Mouse (Mus musculus) thymus, postnatal 14 days (tissue): Measurements from ENCODE around the gene Pkhd1.
"Not testable (repeated sequence)": the region's sequence is repeated elsewhere in the genome, so short reads cannot be mapped to it uniquely, and the experiment has no call there.

Experiments
- DNase-seq: peaks from one replicate; pipeline ENCODE4 v3.0.0; 2021

Gene Pkhd1

DNA sequence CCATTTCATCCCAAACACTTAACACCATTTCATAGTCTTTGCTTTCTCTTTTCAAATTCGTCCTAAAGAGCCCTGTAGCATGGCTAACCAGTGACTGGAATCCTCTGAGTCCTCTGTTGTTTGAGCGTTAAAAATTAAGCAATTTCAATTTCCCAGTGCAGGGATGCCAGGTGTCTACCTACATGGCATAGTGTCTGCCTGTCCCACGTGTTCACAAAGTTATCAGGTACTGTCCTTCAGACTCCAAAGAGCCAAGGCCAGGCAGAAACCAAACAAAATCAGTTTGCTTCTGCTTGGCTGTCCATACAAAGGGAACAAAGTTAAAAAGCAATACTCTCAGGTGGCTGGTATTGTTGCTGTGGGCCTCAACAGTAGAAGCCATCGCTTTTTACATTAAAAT is 136.0 kb downstream of the Pkhd1 start:
- DNase-seq, result no peak

DNA sequence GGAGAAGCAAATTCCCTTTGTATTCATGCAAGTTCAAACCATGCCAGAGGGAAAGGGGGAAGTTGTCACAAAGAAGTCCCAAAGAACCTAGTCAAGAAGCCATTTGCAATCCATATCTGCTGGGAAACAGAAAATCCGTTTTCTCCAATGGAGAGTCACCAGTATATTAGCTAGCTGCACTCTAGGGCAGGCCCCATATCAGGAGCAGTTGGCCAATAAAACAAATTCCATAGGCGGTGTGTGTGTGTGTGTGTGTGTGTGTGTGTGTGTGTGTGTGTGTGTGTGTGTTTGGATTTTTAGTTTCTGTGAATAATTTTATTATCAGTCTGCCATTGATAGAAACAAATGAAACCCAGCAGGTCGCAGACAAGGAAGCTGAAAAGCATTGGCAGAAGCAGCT is 139.2 kb downstream of the Pkhd1 start:
- DNase-seq, result no peak

DNA sequence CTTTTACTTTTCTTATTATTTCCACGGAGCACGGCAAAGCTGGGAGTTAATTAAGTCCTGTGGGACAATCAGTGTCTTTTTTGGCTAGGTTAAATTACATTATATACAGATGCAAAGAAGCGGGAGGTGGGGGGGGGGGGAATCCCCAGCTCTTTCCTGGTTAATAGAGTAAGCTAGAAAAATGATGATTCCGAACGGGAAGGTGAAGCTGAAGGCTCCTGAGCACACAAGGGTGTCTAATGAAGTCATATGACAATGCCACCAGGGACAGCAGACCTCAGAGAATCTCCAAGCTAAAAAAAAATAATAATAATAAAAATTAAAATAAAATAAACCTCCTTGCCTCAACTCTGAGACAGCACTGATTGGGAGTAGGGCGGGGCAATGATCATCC is 139.6 kb downstream of the Pkhd1 start:
- no peak for DNase-seq

DNA sequence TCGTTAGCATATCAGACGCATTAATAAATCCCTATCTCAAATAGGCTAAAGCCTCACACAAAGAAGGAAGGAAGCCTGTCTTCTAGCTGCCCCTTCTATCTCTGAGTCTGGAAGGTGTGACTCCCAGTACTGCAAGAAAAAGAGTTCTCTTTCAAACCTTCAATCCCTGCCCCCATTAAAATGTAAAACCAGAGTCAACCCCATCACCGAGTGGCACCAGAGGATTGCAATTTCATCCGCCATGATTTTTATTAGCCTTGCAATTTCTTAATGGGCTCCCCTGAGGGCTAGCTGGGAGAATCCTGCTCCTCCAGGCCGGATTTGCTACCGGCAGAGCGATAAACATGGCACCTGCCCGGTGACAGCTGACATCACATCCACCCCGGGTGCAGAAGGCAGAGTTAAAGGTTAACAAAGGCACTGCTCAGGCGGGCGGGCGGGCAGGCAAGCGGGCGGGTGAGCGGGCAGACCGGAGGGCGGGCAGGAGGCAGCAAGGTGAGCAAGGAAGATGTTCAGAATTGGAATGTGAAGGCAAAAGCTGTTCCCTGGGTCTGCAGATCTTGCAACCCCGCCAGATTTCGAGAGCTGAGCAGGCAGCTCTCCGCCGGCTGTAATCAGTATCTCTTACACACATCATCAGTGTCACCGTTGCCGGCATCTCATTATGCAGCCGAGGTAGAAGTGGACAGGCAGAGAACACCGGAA is 140.2 kb downstream of the Pkhd1 start:
- DNase-seq, result no peak

DNA sequence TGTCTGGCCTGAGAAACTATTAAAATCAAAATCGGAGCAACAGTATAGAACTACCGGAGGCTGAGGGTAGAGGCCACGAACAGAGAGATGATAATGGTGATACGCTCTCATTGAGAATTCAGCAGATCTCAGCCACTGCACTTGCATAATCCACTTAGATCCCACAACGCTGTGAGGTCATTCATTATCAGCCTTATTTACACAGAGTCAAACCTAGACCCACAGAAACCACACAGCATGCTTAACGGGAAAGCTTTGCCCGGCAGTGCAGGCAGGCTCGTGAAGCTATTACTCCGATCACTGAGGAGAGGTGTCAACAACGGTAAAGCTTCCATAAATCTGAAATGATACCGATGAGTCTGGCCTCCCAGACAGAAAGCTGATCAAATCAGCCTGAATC is 147.1 kb downstream of the Pkhd1 start:
- no peak for DNase-seq

DNA sequence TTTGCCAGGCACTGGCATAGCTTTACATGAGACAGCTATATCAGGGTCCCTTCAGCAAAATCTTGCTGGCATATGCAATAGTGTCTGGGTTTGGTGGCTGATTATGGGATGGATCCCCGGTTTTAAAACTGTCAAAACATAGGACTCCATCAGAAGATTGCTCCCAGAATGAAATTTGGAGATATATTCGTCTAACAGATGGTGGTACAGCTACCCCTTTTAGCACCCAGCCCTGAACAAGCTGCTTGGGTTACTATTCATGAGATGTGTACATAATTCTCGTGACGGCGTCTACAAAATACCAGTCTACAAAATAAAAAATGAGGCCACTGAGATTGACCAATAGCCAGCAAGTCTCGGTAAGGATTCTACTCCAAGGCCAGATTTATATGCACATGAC is 147.5 kb downstream of the Pkhd1 start:
- DNase-seq, result no peak

DNA sequence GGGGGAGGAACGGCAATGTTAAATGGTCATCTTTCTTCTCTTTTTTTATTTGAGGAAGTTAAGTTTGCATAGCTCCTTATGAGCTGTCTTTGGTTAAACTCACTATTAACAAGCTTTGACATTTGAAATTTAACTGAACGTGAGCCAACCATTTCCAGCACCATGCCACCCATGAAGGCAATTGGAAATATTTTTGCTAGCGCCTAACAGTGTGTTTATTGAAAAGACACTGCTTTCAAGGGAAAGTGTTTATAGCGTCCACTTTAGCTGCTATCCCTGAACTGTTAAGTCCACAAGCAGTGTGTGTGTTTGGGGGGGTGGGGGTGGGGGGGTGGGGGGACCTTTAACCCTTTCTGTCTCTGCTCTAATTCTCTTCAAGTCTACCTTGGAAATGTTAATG is 151.4 kb downstream of the Pkhd1 start:
- DNase-seq, result no peak

DNA sequence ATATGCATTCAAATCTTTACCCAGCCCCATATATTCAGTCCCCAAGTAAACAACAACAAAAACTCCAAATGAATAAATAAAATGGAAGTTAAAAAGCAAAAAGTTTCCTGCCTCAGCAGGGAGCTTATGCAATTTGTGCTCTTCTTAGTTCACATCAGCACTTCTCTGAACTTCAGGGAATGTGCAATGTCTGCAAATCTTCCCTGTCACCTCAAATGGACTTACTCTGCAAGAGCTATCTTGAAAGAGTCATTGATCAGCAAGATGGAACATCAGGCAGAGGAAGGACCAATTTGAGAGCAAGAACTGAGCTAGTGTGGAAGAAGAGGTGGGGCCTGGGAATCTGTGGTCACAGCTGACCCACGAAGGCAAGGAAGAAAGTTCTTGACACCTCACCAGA is 163.2 kb downstream of the Pkhd1 start:
- DNase-seq, result no peak

DNA sequence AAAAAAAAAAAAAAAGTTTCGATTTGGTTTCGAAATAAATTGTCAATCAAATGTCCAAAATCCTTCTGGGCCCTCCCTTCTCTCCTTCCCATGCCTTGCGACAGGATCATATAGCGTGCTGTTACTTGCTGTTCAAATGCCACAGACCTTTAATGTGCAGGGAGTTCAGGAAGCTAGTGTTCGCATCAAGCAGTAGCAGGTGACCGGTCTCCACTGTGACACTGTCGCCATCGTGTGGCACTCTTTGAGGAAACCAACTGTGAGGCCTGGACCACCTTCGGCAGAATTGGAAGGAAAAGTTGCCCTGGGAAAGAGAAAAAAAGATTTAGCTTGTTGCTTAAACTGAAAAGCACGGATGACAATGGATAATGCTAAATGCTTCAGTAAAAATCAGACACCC is 167.8 kb downstream of the Pkhd1 start:
- no peak for DNase-seq

DNA sequence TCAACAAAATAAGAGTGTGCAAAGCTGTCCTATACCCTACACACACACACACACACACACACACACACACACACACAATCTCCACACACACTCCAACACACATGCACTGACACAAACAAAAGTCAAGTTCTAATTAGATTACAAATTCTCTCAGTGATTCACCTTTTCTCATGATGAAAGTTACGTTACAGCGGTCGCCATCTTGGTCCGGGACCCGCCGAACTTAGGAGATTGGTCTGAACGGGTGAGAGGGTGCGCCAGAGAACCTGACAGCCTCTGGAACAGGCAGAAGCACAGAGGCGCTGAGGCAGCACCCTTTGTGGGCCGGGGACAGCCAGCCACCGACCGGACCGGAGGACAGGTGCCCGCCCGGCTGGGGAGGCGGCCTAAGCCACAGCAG is 185.8 kb downstream of the Pkhd1 start:
- not testable (repeated sequence) for DNase-seq

DNA sequence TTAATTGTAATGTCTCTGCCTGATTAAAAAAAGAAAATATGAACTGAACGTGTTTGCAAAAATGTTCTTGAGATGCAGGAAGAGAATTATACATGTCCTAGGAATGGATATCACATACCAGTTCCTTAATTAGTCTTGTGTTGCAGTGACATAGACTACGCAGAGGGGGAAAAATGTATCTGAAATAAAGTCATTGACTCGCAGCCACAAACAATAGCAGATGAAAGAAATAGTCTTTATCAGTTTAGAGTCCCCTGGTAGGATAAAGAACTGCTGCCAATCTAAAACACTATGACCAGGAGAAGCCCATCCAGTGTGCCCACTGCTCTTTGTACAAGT is 188.8 kb downstream of the Pkhd1 start:
- DNase-seq, result no peak

DNA sequence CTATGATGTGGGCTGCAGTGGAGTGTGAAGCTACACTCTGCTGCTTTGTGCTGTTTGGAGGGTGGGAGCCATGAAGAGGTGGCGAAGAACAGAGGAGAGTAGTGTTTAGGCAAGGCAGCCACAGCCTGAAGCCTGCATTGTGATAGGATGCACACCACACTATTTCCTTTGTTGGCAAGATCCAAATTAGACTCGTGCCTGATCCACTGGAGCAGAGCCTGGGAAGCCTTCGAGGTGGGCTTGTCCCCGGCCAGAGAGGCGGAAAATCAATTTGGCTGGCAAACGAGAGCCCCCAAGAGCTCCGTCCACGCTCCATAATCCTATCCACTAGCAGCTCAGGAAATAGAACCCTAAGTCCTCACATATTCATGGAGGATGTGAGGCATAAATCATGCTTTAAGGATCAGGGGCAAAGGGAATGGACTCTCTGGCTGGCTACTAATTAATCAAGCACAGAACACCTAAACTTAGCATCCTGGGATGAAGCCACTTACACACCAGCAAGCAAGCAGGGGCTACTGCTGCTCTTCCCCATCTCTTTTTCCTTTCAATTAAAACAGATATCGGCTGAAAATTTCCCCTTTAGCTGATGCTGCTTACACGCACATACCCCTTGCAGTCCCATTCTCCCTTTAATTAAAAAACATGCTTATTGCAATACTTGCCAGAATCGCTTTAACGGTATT is 189.4 kb downstream of the Pkhd1 start:
- no peak for DNase-seq

DNA sequence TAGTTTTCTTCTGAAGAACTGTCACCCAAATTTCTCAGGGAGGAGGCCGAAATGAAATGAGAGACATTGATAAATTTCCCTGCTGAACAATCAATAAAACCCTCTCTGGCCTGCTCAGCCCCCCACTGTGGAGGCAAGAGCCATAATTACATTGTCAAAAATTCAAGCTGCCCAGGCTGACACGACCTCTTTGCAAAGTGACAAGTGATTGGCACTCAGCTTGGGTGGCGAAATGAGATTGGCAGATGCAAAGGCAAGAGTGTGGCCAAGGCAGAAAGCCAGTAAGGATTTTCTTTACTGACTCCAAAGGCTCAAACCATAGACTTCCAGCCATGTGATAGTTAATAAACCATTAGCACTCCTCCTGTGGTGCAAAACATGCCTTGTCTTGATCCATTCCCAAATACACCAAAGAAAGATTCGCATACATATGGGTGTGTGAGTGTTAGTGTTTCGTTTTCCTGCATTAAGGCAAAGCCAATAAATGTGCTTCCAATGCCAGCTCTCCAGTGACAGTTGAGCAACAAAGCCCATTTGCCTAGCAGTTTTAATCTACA is 208.4 kb downstream of the Pkhd1 start:
- DNase-seq, result no peak

DNA sequence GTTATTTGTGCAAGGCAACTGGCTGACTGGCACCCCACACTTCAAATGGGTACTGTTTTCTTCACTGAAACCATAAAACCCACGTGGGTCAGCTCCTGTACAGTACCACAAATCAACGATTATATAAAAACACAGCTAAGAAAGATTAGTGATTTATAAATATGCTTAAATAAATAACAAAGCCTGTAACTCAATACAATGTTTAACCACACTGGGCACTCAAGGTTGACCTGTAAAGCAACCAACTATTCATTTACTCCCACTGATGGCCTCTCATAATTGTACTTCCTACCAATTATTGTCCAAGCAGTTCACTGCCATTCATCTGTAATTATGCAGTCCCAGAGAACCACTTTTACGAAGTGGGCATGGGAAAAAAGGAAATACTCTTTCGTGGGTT is 219.5 kb downstream of the Pkhd1 start:
- no peak for DNase-seq

DNA sequence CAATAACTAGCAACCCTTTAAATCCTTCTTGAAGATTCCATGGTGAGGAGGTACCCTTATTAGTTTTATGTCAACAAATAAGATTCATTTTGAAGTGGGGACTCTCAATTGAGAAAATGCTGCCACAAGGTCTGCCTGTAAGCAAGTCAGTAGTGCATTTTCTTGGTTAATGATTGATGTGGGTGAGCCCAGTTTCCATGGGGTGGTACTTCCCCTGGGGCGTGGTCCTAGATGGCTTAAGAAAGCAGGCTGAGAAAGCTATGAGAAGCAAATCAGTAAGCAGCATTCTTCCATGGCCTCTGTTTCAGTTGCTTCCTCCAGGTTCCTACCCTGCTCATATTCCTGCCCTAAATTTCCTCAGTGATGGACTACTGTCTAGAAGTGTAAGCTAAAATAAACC is 253.4 kb downstream of the Pkhd1 start:
- DNase-seq, result no peak

DNA sequence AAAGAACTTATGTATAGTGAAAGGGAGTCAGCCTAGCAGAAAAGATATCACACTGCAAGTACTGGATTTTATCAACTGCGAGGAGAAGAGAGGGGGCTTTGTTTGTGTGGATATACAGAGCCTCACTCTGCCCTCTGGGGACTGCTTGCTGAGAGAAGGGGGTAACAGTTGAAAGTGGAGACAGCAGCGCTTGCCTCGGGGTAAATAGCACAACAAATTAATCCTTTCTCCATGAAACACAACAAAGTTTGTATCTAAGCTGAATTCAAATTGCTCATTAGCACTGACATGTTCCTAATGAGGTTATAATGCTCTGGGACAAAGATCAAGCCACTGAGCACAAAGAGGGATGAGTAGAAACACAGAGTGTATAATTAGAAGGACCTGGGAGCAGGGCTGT is 273.2 kb downstream of the Pkhd1 start:
- no peak for DNase-seq

DNA sequence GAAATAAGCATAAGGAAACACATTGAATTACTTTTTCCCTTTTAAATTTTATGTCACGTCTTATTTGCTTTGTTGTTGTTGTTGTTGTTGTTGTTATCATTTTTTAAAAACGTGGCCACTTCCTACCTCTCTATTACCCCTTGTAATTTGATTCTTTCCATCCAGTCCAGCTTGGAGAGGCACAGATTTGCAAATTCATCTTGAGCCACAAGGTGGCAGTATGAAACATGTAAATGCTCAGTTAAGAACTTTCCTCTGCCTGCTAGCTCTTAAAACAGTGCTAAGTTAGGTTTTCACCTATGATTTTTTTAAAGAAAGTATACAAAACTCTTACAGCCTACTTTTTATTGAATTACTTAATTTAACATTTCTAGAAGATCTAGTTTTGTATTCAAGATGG is 306.4 kb downstream of the Pkhd1 start:
- DNase-seq, result peak; percentile 4

DNA sequence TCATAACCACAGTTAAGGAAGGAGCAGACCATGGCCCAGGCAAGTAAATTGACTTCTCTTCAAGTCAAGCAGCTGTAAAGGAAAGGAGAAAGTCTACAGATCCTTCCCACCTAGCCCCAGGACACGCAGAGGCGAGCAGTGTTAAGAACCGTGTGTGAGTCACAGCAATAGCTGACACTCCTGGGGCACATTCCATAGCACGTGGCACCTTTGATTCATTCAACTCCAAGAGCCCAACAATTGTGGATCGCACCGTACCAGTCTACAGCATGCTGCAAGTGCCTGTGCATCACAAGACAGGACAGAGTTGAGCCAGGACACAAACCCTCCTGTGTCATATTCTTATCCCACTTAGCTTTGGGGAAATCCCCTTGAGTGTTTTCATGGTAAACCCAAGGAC is 306.9 kb downstream of the Pkhd1 start:
- DNase-seq, result no peak

DNA sequence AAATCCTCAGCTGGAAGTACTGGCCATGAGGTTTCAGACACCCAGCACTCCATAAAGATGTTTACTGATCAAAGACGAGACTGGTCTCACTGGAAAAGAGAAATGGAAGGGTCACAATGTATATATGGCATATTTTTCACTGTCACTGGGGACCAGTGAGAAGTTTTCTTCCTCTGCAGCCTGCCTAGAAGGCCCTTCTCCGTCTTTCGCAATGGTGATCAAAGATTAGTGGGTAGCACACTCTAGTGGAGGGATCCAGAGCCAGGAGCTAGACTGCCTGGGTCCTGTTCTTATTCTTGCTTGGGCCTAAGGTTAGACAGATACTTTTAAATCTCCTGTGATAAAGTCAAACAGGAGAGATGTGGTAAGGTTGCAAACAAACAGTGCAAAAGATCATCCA is 311.7 kb downstream of the Pkhd1 start:
- DNase-seq, result no peak

DNA sequence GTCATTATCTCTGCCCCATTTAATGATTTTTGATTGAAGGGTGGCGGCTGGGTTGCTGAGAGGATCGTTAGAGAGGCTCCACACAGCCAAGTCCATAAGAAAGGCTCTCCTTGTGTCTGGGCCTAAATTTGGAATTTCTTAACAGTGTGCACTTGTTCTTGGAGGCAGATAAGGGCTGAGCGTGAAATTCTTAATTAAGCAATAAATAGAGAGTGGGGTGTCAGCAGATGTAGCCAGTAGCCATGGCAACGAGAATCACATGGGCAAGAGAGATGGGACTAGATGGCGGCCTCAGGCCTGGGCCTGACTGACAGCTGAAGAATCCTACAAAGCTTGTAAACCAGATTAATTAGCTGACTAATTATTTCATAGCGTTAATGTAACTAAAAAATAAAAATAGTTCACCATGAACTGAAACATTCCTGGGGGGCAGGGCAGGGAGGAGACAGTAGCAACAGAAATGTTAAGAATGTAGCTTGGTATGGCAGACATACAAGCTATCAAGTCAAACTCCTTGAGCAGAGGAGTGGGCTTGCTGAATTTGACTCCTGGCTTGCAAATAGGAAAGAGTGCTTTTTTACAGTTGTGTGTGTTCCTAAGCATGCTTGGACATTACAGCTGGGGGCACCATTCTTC is 314.8 kb downstream of the Pkhd1 start:
- no peak for DNase-seq

DNA sequence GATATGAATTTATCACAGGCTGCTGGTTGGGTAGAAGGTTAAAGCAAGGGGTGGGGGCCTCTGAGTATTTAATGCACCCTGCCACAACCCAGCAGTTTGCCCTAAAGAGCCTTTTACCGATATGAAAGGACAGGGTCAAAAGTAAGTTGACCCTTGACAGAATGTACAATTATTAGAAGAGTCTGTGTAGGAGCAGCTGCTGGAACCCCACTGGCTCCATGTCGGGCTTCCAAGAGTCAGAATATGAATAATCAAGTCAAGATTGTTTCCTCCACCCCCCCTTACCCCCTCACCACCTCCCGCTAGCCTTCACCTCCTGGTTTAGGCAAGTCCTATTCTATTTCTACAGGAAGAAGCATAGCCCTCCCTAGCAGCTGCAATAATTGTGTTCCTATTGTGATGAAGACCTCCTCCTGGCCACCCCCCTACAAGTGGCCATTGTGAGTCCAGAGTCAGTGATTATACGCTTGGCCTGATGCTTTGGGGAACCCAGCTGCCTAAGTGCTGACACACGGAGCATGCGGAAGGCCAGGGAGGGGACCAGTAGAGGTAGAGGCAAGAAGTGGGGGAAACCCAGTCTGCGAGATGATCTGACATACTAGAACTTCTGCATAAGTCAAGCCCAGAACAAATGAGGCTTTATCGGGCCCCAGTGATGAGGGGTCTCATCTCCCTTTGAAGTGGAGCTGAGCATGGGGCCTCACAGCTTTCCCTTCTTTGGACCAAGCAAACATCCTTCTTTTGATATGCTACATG is 315.5 kb downstream of the Pkhd1 start:
- no peak for DNase-seq

DNA sequence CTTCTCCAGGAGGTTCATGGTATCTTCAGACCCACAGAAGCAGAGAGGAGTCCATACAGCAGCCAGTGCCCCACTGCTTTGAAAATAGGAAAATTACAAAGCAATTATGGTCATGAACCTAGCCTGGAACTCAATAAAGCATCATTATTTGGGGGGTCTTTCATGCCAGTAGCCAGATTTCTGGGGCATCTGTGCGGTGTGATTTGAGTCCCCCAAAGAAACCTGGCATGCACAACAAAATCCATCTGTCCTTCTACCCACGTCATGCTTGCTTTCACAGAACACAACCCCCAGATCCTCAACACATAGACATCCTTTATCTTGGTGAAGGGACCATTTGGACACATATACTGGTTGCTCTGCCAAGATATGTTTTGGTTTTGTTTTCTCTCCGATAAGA is 316.2 kb downstream of the Pkhd1 start:
- DNase-seq, result no peak

DNA sequence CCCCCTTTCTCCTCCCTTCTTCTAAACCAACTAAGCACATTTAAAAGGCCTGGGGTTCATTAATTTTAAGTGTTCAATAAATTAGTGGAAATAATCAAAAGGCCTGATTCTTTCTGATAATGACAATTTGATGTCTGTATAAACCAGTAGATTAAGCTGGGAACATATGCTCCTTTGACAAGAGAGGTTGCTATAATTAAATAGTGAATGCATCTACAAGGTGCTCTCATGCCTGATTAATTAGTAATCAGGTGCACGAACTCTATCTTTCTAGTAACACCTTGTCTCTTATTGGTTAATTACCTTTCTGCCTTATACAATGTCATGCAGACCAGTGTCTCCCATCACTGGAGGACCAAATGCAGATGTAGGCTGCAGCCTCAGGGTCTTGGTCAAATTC is 329.2 kb downstream of the Pkhd1 start:
- DNase-seq, result no peak

DNA sequence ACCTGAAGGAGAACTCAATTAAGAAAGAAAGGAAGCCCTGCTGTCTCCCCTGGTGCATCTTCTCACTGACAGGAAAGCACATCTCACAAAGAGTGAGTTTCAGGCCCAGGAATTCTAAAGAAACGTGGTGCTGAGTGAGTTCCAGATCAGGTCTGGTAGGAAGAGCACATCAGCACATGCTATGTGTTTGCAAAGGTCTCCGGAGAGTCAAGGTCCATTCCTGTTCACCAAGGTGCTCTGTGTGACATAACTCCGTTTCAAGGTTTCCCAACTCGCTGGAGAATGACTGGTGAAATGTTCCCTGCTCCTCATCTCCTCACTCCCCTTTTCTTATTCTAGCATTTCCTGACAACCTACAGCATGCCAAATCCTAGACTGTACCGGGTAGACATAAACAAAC is 357.5 kb downstream of the Pkhd1 start:
- no peak for DNase-seq
